Mouse (Mus musculus) neural tube, embryonic 13.5 days (tissue): Measurements from ENCODE around the gene Ubb. TPM values are rescaled to one million over a fixed set of nuclear protein-coding genes. Genes with fewer than 3 reads are reported as not detected.

ENCODE experiments used
- ATAC-seq: fragments of 200-750 bp; cut with Nextera tagmentation; 2 replicates; pipeline ENCODE4 v1.8.0; 2017; ENCODE audit warnings: low read depth, mild to moderate bottlenecking, moderate TSS enrichment, moderate library complexity
- H3K27ac ChIP-seq: fragments of 300-500 bp; sonication (generic); replicated peaks from 2 replicates; pipeline ENCODE4 v1.5.1; 2015; ENCODE audit warnings: moderate library complexity, mild to moderate bottlenecking, inconsistent platforms
- H3K27me3 ChIP-seq: fragments of 300-500 bp; sonication (generic); 2 replicates; pipeline ENCODE4 v1.6.1; 2015; ENCODE audit warnings: mild to moderate bottlenecking, inconsistent platforms
- H3K36me3 ChIP-seq: fragments of 300-500 bp; sonication (generic); 2 replicates; pipeline ENCODE4 v1.6.1; 2015; ENCODE audit warnings: mild to moderate bottlenecking, inconsistent platforms
- H3K4me1 ChIP-seq: fragments of 300-500 bp; sonication (generic); replicated peaks from 2 replicates; pipeline ENCODE4 v1.6.1; 2015; ENCODE audit warnings: inconsistent platforms
- H3K4me2 ChIP-seq: fragments of 300-500 bp; sonication (generic); 2 replicates; pipeline ENCODE4 v1.6.1; 2015; ENCODE audit warnings: inconsistent platforms, mild to moderate bottlenecking, moderate library complexity
- H3K4me3 ChIP-seq: fragments of 300-500 bp; sonication (generic); 2 replicates; pipeline ENCODE4 v1.5.1; 2015; ENCODE audit warnings: mild to moderate bottlenecking, inconsistent platforms
- H3K9ac ChIP-seq: fragments of 300-500 bp; sonication (generic); 2 replicates; pipeline ENCODE4 v1.6.1; 2015; ENCODE audit warnings: moderate library complexity, mild to moderate bottlenecking, inconsistent platforms
- H3K9me3 ChIP-seq: fragments of 300-500 bp; sonication (generic); 2 replicates; pipeline ENCODE4 v1.6.1; 2016; ENCODE audit warnings: inconsistent platforms
- WGBS: fragments of 180-500 bp; shearing (Covaris S2); methylation state at CpG from one replicate; pipeline ENCODE4 v1.1.7; 2015; 5-methylcytosine and 5-hydroxymethylcytosine counted together
- polyA plus RNA-seq: library from polyadenylated mRNA; unstranded; fragments of >200 nt; fragmentation: Nextera tagmentation; extraction: Ambion mirVana; gene quantifications from 2 replicates; pipeline ENCODE4 v1.2.1, GENCODE M21; 2015

Ubb gene
- polyA plus RNA-seq, 1 experiment from 2014 or later, result 4,558 TPM

GRCm38 (mm10) chr11:62537590-62537989, 13.4 kb upstream of the Ubb start:
- peaks cover 17% of the 10 kb centered on the region for H3K4me1 ChIP-seq
- peaks cover 16% of the 10 kb centered on the region for H3K36me3 ChIP-seq
- H3K9me3 ChIP-seq, result no peaks in the 10 kb centered on the region
- ATAC-seq, result no peak
- no peak overlapping the region for H3K27ac ChIP-seq
- 15% methylated on average over 7 of the region's 7 CpGs for WGBS
- peak overlapping the region; percentile 66 for H3K4me2 ChIP-seq
- H3K27me3 ChIP-seq, result 0 out of 2 replicates have a peak, but pooled peaks cover 3% of the 10 kb centered on the region
- H3K4me3 ChIP-seq, result peak overlapping the region; percentile 77
- peak overlapping the region; percentile 93 for H3K9ac ChIP-seq

- Histone ChIP-seq H3K27me3 (0 out of 2 replicates have a peak, but pooled peaks cover 3% of the 10 kb centered on the region), H3K36me3 (peaks cover 8% of the 10 kb centered on the region; the same call in 1 of the 2 replicates), H3K4me2 (peak overlapping the region; percentile 66), H3K9ac (peak overlapping the region; percentile 93), H3K4me1 (peaks cover 17% of the 10 kb centered on the region), H3K4me3 (peak overlapping the region; percentile 77), H3K9me3 (no peaks in the 10 kb centered on the region), H3K27ac (peak overlapping the region; percentile 82)
- WGBS, result under 1% methylated on average over 61 of the region's 73 CpGs
- peak; percentile 87 for ATAC-seq
Observed at GRCm38 (mm10) chr11:62538321-62539088, 12.5 kb upstream of the Ubb start.

GRCm38 (mm10) chr11:62539089-62539890, 11.7 kb upstream of the Ubb start, which contains the start of gene Cenpv:
Cenpv (minus strand) TSS chr11:62539261.
- ATAC-seq, result peak; percentile 82
- Histone ChIP-seq H3K9me3 (no peaks in the 10 kb centered on the region), H3K27ac (peak within 1 kb of the TSS; percentile 82), H3K4me3 (peak within 1 kb of the TSS; percentile 77), H3K4me2 (peak within 1 kb of the TSS; percentile 66), H3K36me3 (peaks cover 5% of the 10 kb centered on the region; the same call in 1 of the 2 replicates), H3K4me1 (peaks cover 17% of the 10 kb centered on the region), H3K9ac (peak within 1 kb of the TSS; percentile 93), H3K27me3 (0 out of 2 replicates have a peak, but pooled peaks cover 3% of the 10 kb centered on the region)
- WGBS, result 8% methylated on average over 39 of the region's 57 CpGs

- peaks cover 4% of the 10 kb centered on the region; the same call in 1 of the 2 replicates for H3K36me3 ChIP-seq
- no peak overlapping the region for H3K9ac ChIP-seq
- H3K4me2 ChIP-seq, result no peak overlapping the region
- no peak for ATAC-seq
- WGBS, result 87% methylated on average over 7 of the region's 7 CpGs
- peaks cover 17% of the 10 kb centered on the region for H3K4me1 ChIP-seq
- H3K9me3 ChIP-seq, result no peaks in the 10 kb centered on the region
- no peak overlapping the region for H3K27ac ChIP-seq
- H3K27me3 ChIP-seq, result 0 out of 2 replicates have a peak, but pooled peaks cover 3% of the 10 kb centered on the region
- no peak overlapping the region for H3K4me3 ChIP-seq
Observed at GRCm38 (mm10) chr11:62540167-62540566, 10.8 kb upstream of the Ubb start.

- H3K4me1 ChIP-seq, result peaks cover 17% of the 10 kb centered on the region
- no peak overlapping the region for H3K4me2 ChIP-seq
- no peaks in the 10 kb centered on the region for H3K9me3 ChIP-seq
- no peak overlapping the region for H3K9ac ChIP-seq
- 60% methylated on average over 2 of the region's 2 CpGs for WGBS
- no peaks in the 10 kb centered on the region for H3K36me3 ChIP-seq
- H3K27ac ChIP-seq, result no peak overlapping the region
- no peak for ATAC-seq
- 0 out of 2 replicates have a peak, but pooled peaks cover 3% of the 10 kb centered on the region for H3K27me3 ChIP-seq
- H3K4me3 ChIP-seq, result no peak overlapping the region
Observed at GRCm38 (mm10) chr11:62540969-62541368, 10.0 kb upstream of the Ubb start.

GRCm38 (mm10) chr11:62541581-62541980, 9.4 kb upstream of the Ubb start:
- Histone ChIP-seq H3K4me2 (no peak overlapping the region), H3K4me3 (no peak overlapping the region), H3K27ac (no peak overlapping the region), H3K9ac (no peak overlapping the region), H3K27me3 (0 out of 2 replicates have a peak, but pooled peaks cover 3% of the 10 kb centered on the region), H3K9me3 (no peaks in the 10 kb centered on the region), H3K36me3 (no peaks in the 10 kb centered on the region), H3K4me1 (peaks cover 17% of the 10 kb centered on the region)
- 85% methylated on average over 8 of the region's 8 CpGs for WGBS
- ATAC-seq, result no peak

- Histone ChIP-seq H3K27me3 (0 out of 2 replicates have a peak, but pooled peaks cover 3% of the 10 kb centered on the region), H3K36me3 (no peaks in the 10 kb centered on the region), H3K4me3 (no peak overlapping the region), H3K4me1 (peaks cover 7% of the 10 kb centered on the region), H3K4me2 (no peak overlapping the region), H3K27ac (no peak overlapping the region), H3K9ac (no peak overlapping the region), H3K9me3 (no peaks in the 10 kb centered on the region)
- WGBS, result 90% methylated on average over 3 of the region's 3 CpGs
- ATAC-seq, result no peak
Observed at GRCm38 (mm10) chr11:62543991-62544390, 7.0 kb upstream of the Ubb start.

GRCm38 (mm10) chr11:62549782-62550181, 1.2 kb upstream of the Ubb start:
- Histone ChIP-seq H3K27me3 (no peaks in the 10 kb centered on the region), H3K9me3 (no peaks in the 10 kb centered on the region)
- ATAC-seq, result no peak

GRCm38 (mm10) chr11:62550227-62550685, 715 bp upstream of the Ubb start:
- Histone ChIP-seq H3K4me2 (peak overlapping the region; percentile 83), H3K4me1 (peaks cover 40% of the 10 kb centered on the region), H3K27ac (peak overlapping the region; percentile 99), H3K9ac (peak overlapping the region; percentile 95), H3K4me3 (peak overlapping the region; percentile 65), H3K9me3 (no peaks in the 10 kb centered on the region), H3K36me3 (peaks cover 23% of the 10 kb centered on the region), H3K27me3 (no peaks in the 10 kb centered on the region)
- 1% methylated on average over 11 of the region's 11 CpGs for WGBS
- ATAC-seq, result peak; percentile 45

More at GRCm38 (mm10) chr11:62549782-62550181, 1.2 kb upstream of the Ubb start:
- H3K4me2 ChIP-seq, result peak overlapping the region; percentile 83
- peak overlapping the region; percentile 65 for H3K4me3 ChIP-seq
- peaks cover 35% of the 10 kb centered on the region for H3K4me1 ChIP-seq
- H3K9ac ChIP-seq, result peak overlapping the region; percentile 95
- peak overlapping the region; percentile 99 for H3K27ac ChIP-seq
- H3K36me3 ChIP-seq, result peaks cover 18% of the 10 kb centered on the region
- 18% methylated on average over 5 of the region's 5 CpGs for WGBS

GRCm38 (mm10) chr11:62551226-62552119, 502 bp downstream of the Ubb start:
- H3K4me1 ChIP-seq, result peaks cover 49% of the 10 kb centered on the region
- H3K27ac ChIP-seq, result peak overlapping the region; percentile 90
- H3K4me2 ChIP-seq, result peak overlapping the region; percentile 83
- peaks cover 29% of the 10 kb centered on the region for H3K36me3 ChIP-seq
- H3K9me3 ChIP-seq, result no peaks in the 10 kb centered on the region
- H3K4me3 ChIP-seq, result peak overlapping the region; percentile 65
- peak overlapping the region; percentile 87 for H3K9ac ChIP-seq
- WGBS, result under 1% methylated on average over 58 of the region's 58 CpGs
- H3K27me3 ChIP-seq, result no peaks in the 10 kb centered on the region
- peak; percentile 86 for ATAC-seq

- Histone ChIP-seq H3K9ac (peak overlapping the region; percentile 70), H3K4me1 (peaks cover 49% of the 10 kb centered on the region), H3K27ac (no peak overlapping the region), H3K4me3 (peak overlapping the region; percentile 56), H3K4me2 (peak overlapping the region; percentile 99), H3K9me3 (no peaks in the 10 kb centered on the region), H3K27me3 (no peaks in the 10 kb centered on the region), H3K36me3 (peaks cover 29% of the 10 kb centered on the region)
- ATAC-seq, result no peak
- 36% methylated on average over 1 of the region's 1 CpGs for WGBS
Observed at GRCm38 (mm10) chr11:62553186-62553585, 2.2 kb downstream of the Ubb start.
